Mouse (Mus musculus): Measurements from ENCODE around the gene Chfr. TPM values are rescaled to one million over a fixed set of nuclear protein-coding genes. Genes with fewer than 3 reads are reported as not detected.

Chfr gene
- polyA plus RNA-seq, 1 experiment from 2014 or later = 29.5 TPM

DNA sequence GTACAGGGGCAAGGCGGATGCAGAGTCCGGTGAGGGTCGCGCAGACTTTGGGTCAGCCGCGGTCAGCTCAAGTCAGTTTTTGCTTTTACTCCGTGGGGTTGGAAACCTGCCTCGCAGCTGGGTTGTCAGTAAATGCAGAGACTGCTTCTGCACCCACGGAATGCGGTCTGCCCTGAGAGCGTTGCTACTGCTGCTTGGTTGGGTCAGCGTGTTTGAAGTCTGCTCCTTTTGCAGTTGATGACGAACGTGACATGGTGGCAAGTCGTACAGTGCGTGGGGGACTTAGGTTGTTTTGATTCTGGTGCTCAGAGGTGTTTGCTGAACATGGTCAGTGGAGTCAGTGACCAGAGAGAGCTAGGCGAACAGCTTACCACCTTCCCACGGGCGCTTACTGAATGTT lies 41.4 kb downstream of the Chfr start:
- ATAC-seq (replicated peaks; ENCODE audit: low FRiP score, low read depth) = no peak
- no peaks in the 10 kb centered on the region for H3K27me3 ChIP-seq (ENCODE audit: insufficient read depth, low read length)

DNA sequence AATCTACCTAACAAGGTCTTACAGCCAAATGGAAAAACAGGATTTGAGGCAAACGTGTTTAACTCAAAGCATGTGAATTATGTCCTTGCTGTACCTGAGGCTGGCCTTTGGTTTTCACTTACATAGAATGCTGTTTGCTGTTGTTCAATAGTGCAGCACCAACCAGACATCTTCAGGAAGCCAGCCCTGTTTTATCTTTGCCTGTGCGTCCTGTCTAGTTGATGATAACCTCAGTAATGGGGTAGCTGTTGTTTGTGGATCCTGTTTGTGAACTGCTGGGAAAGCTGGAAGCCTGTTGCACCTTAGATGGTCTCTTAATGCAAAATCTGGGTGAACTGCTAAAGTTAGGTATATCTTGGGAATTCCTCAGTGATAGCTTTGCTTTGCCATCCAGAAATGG lies 43.0 kb downstream of the Chfr start:
- no peak overlapping the region for H3K27ac ChIP-seq
- 0 out of 2 replicates have a peak, but pooled peaks cover 9% of the 10 kb centered on the region for H3K36me3 ChIP-seq (ENCODE audit: insufficient read depth, low read length)
- DNase-seq (ENCODE audit: low spot score) (no peak), ATAC-seq (replicated peaks; ENCODE audit: low FRiP score, low read depth) (no peak)
- no peak overlapping the region for H3K4me3 ChIP-seq (replicated peaks; ENCODE audit: low read depth, low read length)
- TF ChIP-seq CTCF (IDR thresholded peaks at IDR 0.05; ENCODE audit: low read depth) = no peak
- peaks cover 5% of the 10 kb centered on the region; the same call in 1 of the 2 replicates for H3K4me1 ChIP-seq (replicated peaks; ENCODE audit: insufficient read depth, low read length)
- no peak overlapping the region for H3K4me2 ChIP-seq (ENCODE audit: low read length)
- H3K9ac ChIP-seq (ENCODE audit: low read depth, low read length) = no peak overlapping the region
- WGBS = 88% methylated on average over 2 of the region's 2 CpGs
- H3K9me3 ChIP-seq (replicated peaks; ENCODE audit: low read length) = no peaks in the 10 kb centered on the region
- H3K27me3 ChIP-seq (ENCODE audit: insufficient read depth, low read length) = no peaks in the 10 kb centered on the region

More for the DNA sequence above, 41.4 kb downstream of the Chfr start:
- Histone ChIP-seq H3K27ac (peak overlapping the region; percentile 84), H3K36me3 (ENCODE audit: insufficient read depth, low read length) (0 out of 2 replicates have a peak, but pooled peaks cover 11% of the 10 kb centered on the region), H3K4me3 (replicated peaks; ENCODE audit: low read depth, low read length) (peak overlapping the region; percentile 90), H3K4me2 (ENCODE audit: low read length) (peak overlapping the region; percentile 76), H3K4me1 (replicated peaks; ENCODE audit: insufficient read depth, low read length) (peaks cover 5% of the 10 kb centered on the region; the same call in 1 of the 2 replicates), H3K9ac (ENCODE audit: low read depth, low read length) (peak overlapping the region; percentile 79), H3K9me3 (replicated peaks; ENCODE audit: low read length) (no peaks in the 10 kb centered on the region)
- DNase-seq (ENCODE audit: low spot score) = no peak
- under 1% methylated on average over 19 of the region's 19 CpGs for WGBS
- no peak for TF ChIP-seq CTCF (IDR thresholded peaks at IDR 0.05; ENCODE audit: low read depth)

GRCm38 (mm10) chr5:110181716-110182115 lies 46.1 kb downstream of the Chfr start:
- WGBS = 80% methylated on average over 5 of the region's 5 CpGs
- Histone ChIP-seq H3K4me2 (ENCODE audit: low read length) (no peak overlapping the region), H3K4me1 (replicated peaks; ENCODE audit: insufficient read depth, low read length) (peaks cover 5% of the 10 kb centered on the region; the same call in 1 of the 2 replicates), H3K4me3 (replicated peaks; ENCODE audit: low read depth, low read length) (no peak overlapping the region), H3K36me3 (ENCODE audit: insufficient read depth, low read length) (peaks cover 24% of the 10 kb centered on the region; the same call in 1 of the 2 replicates), H3K9ac (ENCODE audit: low read depth, low read length) (no peak overlapping the region), H3K9me3 (replicated peaks; ENCODE audit: low read length) (no peaks in the 10 kb centered on the region), H3K27ac (no peak overlapping the region), H3K27me3 (ENCODE audit: insufficient read depth, low read length) (no peaks in the 10 kb centered on the region)
- ATAC-seq (replicated peaks; ENCODE audit: low FRiP score, low read depth) = no peak
- DNase-seq (ENCODE audit: low spot score) = no peak
- no peak for TF ChIP-seq CTCF (IDR thresholded peaks at IDR 0.05; ENCODE audit: low read depth)

- peak; percentile 49 for TF ChIP-seq CTCF (IDR thresholded peaks at IDR 0.05; ENCODE audit: low read depth)
- no peaks in the 10 kb centered on the region for H3K4me1 ChIP-seq (replicated peaks; ENCODE audit: insufficient read depth, low read length)
- 86% methylated on average over 10 of the region's 10 CpGs for WGBS
- no peak overlapping the region for H3K4me3 ChIP-seq (replicated peaks; ENCODE audit: low read depth, low read length)
- no peaks in the 10 kb centered on the region for H3K9me3 ChIP-seq (replicated peaks; ENCODE audit: low read length)
- ATAC-seq (replicated peaks; ENCODE audit: low FRiP score, low read depth) (no peak), DNase-seq (ENCODE audit: low spot score) (no peak)
- H3K9ac ChIP-seq (ENCODE audit: low read depth, low read length) = no peak overlapping the region
- no peaks in the 10 kb centered on the region for H3K27me3 ChIP-seq (ENCODE audit: insufficient read depth, low read length)
- H3K36me3 ChIP-seq (ENCODE audit: insufficient read depth, low read length) = peaks cover 56% of the 10 kb centered on the region
- H3K27ac ChIP-seq = no peak overlapping the region
- H3K4me2 ChIP-seq (ENCODE audit: low read length) = no peak overlapping the region
These were observed 67.7 kb downstream of the Chfr start for GRCm38 (mm10) chr5:110203164-110203895.

- DNase-seq (ENCODE audit: low spot score) (no peak), ATAC-seq (replicated peaks; ENCODE audit: low FRiP score, low read depth) (no peak)
- no peak overlapping the region for H3K4me3 ChIP-seq (replicated peaks; ENCODE audit: low read depth, low read length)
- no peak overlapping the region for H3K4me2 ChIP-seq (ENCODE audit: low read length)
- no peaks in the 10 kb centered on the region for H3K27me3 ChIP-seq (ENCODE audit: insufficient read depth, low read length)
- no peak overlapping the region for H3K9ac ChIP-seq (ENCODE audit: low read depth, low read length)
- no peaks in the 10 kb centered on the region for H3K4me1 ChIP-seq (replicated peaks; ENCODE audit: insufficient read depth, low read length)
- peaks cover 67% of the 10 kb centered on the region for H3K36me3 ChIP-seq (ENCODE audit: insufficient read depth, low read length)
- WGBS = 83% methylated on average over 6 of the region's 6 CpGs
- TF ChIP-seq CTCF (IDR thresholded peaks at IDR 0.05; ENCODE audit: low read depth) = peak; percentile 52
- no peaks in the 10 kb centered on the region for H3K9me3 ChIP-seq (replicated peaks; ENCODE audit: low read length)
- H3K27ac ChIP-seq = no peak overlapping the region
These were observed 69.1 kb downstream of the Chfr start for GRCm38 (mm10) chr5:110204777-110205176.

GRCm38 (mm10) chr5:110211312-110211711 lies 75.7 kb downstream of the Chfr start:
- no peak for TF ChIP-seq CTCF (IDR thresholded peaks at IDR 0.05; ENCODE audit: low read depth)
- Histone ChIP-seq H3K36me3 (ENCODE audit: insufficient read depth, low read length) (peaks cover 80% of the 10 kb centered on the region), H3K9me3 (replicated peaks; ENCODE audit: low read length) (no peaks in the 10 kb centered on the region), H3K4me2 (ENCODE audit: low read length) (no peak overlapping the region), H3K27me3 (ENCODE audit: insufficient read depth, low read length) (no peaks in the 10 kb centered on the region), H3K27ac (no peak overlapping the region), H3K4me3 (replicated peaks; ENCODE audit: low read depth, low read length) (no peak overlapping the region), H3K9ac (ENCODE audit: low read depth, low read length) (no peak overlapping the region), H3K4me1 (replicated peaks; ENCODE audit: insufficient read depth, low read length) (no peaks in the 10 kb centered on the region)
- 79% methylated on average over 2 of the region's 2 CpGs for WGBS
- ATAC-seq (replicated peaks; ENCODE audit: low FRiP score, low read depth) (no peak), DNase-seq (ENCODE audit: low spot score) (no peak)

Measured in kidney, postnatal 0 days (tissue).